Mouse (Mus musculus) bone marrow, adult 2 months (tissue): ENCODE measurements around the gene Lrfn2.

Experiments used
- CTCF ChIP-seq: fragments of 200-500 bp; IDR thresholded peaks from 2 replicates; pipeline ENCODE4 v1.5.1; 2011; ENCODE audit warnings: low read length, control low read depth; ENCODE audit not compliant: control insufficient read depth, insufficient read depth
- POLR2A ChIP-seq: fragments of 200-500 bp; IDR thresholded peaks from 2 replicates; pipeline ENCODE4 v1.6.1; 2011; ENCODE audit warnings: low read depth, mild to moderate bottlenecking, control low read depth, low read length, borderline replicate concordance; ENCODE audit not compliant: control insufficient read depth

GRCm38 (mm10) chr17:48975055-48975454 is 42.9 kb downstream of the Lrfn2 start:
- TF ChIP-seq CTCF: no peak
- no peak for TF ChIP-seq POLR2A
